In genomic region chr14:31493901-31494300, GRCm38 (mm10) we compare ENCODE assay signal across 8 mouse cellular contexts. TPM values are rescaled to one million over a fixed set of nuclear protein-coding genes. Genes with fewer than 3 reads are reported as not detected.
A peak's percentile ranks its signal among the peaks of the same experiment; 100 is the strongest.
DNase-seq lines count a peak whose midpoint lies in the region; ATAC-seq and TF ChIP-seq lines count a peak whose summit lies in the region.

No protein-coding gene starts in this region.

- H3K27ac ChIP-seq in heart, embryonic 16.5 days (ENCODE audit: low read length): no peak overlapping the region
- no peak overlapping the region for H3K27ac ChIP-seq in ES-E14 (ENCODE audit: insufficient read depth, low read depth, low read length, poor library complexity, severe bottlenecking)
- H3K27ac ChIP-seq in hindbrain, embryonic 13.5 days: no peak overlapping the region
- H3K27ac ChIP-seq in midbrain, embryonic 13.5 days: no peak overlapping the region

- H3K4me1 ChIP-seq in heart, embryonic 16.5 days (ENCODE audit: control insufficient read depth, insufficient read depth, low read length): peaks cover 32% of the 10 kb centered on the region
- H3K4me1 ChIP-seq in ES-E14 (ENCODE audit: control insufficient read depth in 2 of 2, insufficient read depth in 2 of 2, low read length in 2 of 2, poor library complexity in 1 of 2): peaks cover 2 to 12% of the 10 kb centered on the region in 2 experiments; a peak in 1 of 4 replicates
- H3K4me1 ChIP-seq in hindbrain, embryonic 13.5 days (replicated peaks): peaks cover 45% of the 10 kb centered on the region
- H3K4me1 ChIP-seq in midbrain, embryonic 13.5 days (replicated peaks): peaks cover 38% of the 10 kb centered on the region

- peak overlapping the region; percentile 69 for H3K4me2 ChIP-seq in heart, embryonic 16.5 days (ENCODE audit: low read depth, low read length)
- peak overlapping the region; percentile 90 for H3K4me2 ChIP-seq in hindbrain, embryonic 13.5 days
- peak overlapping the region; percentile 80 for H3K4me2 ChIP-seq in midbrain, embryonic 13.5 days (replicated peaks)

- in situ Hi-C loops in ES-E14 (cut with MboI; ENCODE audit: low sequenced_read_pairs in 2 of 2, unreplicated experiment in 2 of 2): no loop called here

- peak overlapping the region; percentile 95 for H3K9ac ChIP-seq in heart, embryonic 16.5 days (ENCODE audit: low read length)
- H3K9ac ChIP-seq in ES-E14 (ENCODE audit: insufficient read depth, low read depth, low read length, poor library complexity, severe bottlenecking): peak overlapping the region; percentile 92
- peak overlapping the region; percentile 93 for H3K9ac ChIP-seq in hindbrain, embryonic 13.5 days
- peak overlapping the region; percentile 94 for H3K9ac ChIP-seq in midbrain, embryonic 13.5 days (replicated peaks)

- no peak for ATAC-seq in heart, embryonic 16.5 days (replicated peaks; ENCODE audit: extremely low read depth, insufficient read depth, low FRiP score)
- no peak for ATAC-seq in hindbrain, embryonic 13.5 days (ENCODE audit: low FRiP score)
- ATAC-seq in midbrain, embryonic 13.5 days: no peak

- 29% methylated on average over 9 of the region's 9 CpGs for WGBS in heart, embryonic 16.5 days
- WGBS in hindbrain, embryonic 13.5 days: 46% methylated on average over 9 of the region's 9 CpGs
- WGBS in midbrain, embryonic 13.5 days: 60% methylated on average over 9 of the region's 9 CpGs

- peak overlapping the region; percentile 97 for H3K4me3 ChIP-seq in heart, embryonic 16.5 days (ENCODE audit: low read length)
- peak overlapping the region; percentile 97 to 99 for H3K4me3 ChIP-seq in ES-E14 (ENCODE audit: insufficient read depth in 1 of 2, low read depth in 1 of 2, low read length in 2 of 2, poor library complexity in 1 of 2, severe bottlenecking in 1 of 2)
- H3K4me3 ChIP-seq in hindbrain, embryonic 13.5 days: peak overlapping the region; percentile 97
- H3K4me3 ChIP-seq in midbrain, embryonic 13.5 days (replicated peaks): peak overlapping the region; percentile 97

- no peaks in the 10 kb centered on the region for H3K9me3 ChIP-seq in heart, embryonic 16.5 days (replicated peaks; ENCODE audit: control insufficient read depth, low read length)
- no peaks in the 10 kb centered on the region for H3K9me3 ChIP-seq in ES-E14 (ENCODE audit: control insufficient read depth, insufficient read depth, low read depth, low read length)
- H3K9me3 ChIP-seq in hindbrain, embryonic 13.5 days: no peaks in the 10 kb centered on the region
- no peaks in the 10 kb centered on the region for H3K9me3 ChIP-seq in midbrain, embryonic 13.5 days

- no peak for DNase-seq in heart, adult 11 months
- DNase-seq in ES-E14 (ENCODE audit: low read depth, low spot score): no peak
- no peak for DNase-seq in left cerebral cortex, adult 9 months (ENCODE audit: low spot score in 2 of 2)
- no peak for DNase-seq in right cerebral cortex, postnatal 25 days
- DNase-seq in urinary bladder, postnatal 36 days (ENCODE audit: low spot score in 2 of 2): no peak

- H3K36me3 ChIP-seq in heart, embryonic 16.5 days (ENCODE audit: control insufficient read depth, insufficient read depth): peaks cover 13% of the 10 kb centered on the region
- H3K36me3 ChIP-seq in ES-E14 (ENCODE audit: control insufficient read depth, insufficient read depth, low read length, poor library complexity, severe bottlenecking): peaks cover 17% of the 10 kb centered on the region
- peaks cover 46% of the 10 kb centered on the region for H3K36me3 ChIP-seq in hindbrain, embryonic 13.5 days
- H3K36me3 ChIP-seq in midbrain, embryonic 13.5 days: peaks cover 37% of the 10 kb centered on the region

- no peaks in the 10 kb centered on the region for H3K27me3 ChIP-seq in heart, embryonic 16.5 days (ENCODE audit: control insufficient read depth, insufficient read depth, low read length)
- no peaks in the 10 kb centered on the region for H3K27me3 ChIP-seq in hindbrain, embryonic 13.5 days
- H3K27me3 ChIP-seq in midbrain, embryonic 13.5 days: no peaks in the 10 kb centered on the region

TF ChIP-seq in ES-E14, 5 proteins besides CTCF, POLR2A, EP300 and RAD21:
- TF ChIP-seq CHD2 (IDR thresholded peaks at IDR 0.05; ENCODE audit: low read depth, low read length) (no peak), HCFC1 (IDR thresholded peaks at IDR 0.05; ENCODE audit: borderline replicate concordance, insufficient read depth, low read length) (no peak), ZC3H11A (IDR thresholded peaks at IDR 0.05; ENCODE audit: borderline replicate concordance, low read depth, low read length) (no peak), ZNF384 (IDR thresholded peaks at IDR 0.05; ENCODE audit: low read depth, low read length) (no peak), MAFK (IDR thresholded peaks at IDR 0.05; ENCODE audit: insufficient read depth, low read depth, low read length) (no peak)

RNA-seq across cellular contexts. Expression of gene Eaf1, which starts 0.3 kb away (rescaled TPM):
- polyA plus RNA-seq in heart, embryonic 16.5 days (2015; fragmentation: Nextera tagmentation; extraction: Ambion mirVana): 13.0 and 14.7 TPM in 2 replicates
- total RNA-seq in ES-E14 (2012; rRNA removed): 48.9 and 58.0 TPM in 2 replicates
- 9.6 and 10.9 TPM in 2 replicates for polyA plus RNA-seq in hindbrain, embryonic 13.5 days (2015; fragmentation: Nextera tagmentation; extraction: Ambion mirVana)
- 11.6 and 12.2 TPM in 2 replicates for polyA plus RNA-seq in midbrain, embryonic 13.5 days (2015; fragmentation: Nextera tagmentation; extraction: Ambion mirVana)

RNA-seq across cellular contexts. Expression of gene Mettl6, which starts 0.9 kb away (rescaled TPM):
- 41.1 and 47.3 TPM in 2 replicates for polyA plus RNA-seq in heart, embryonic 16.5 days (2015; fragmentation: Nextera tagmentation; extraction: Ambion mirVana)
- total RNA-seq in ES-E14 (2012; rRNA removed): 34.4 and 37.0 TPM in 2 replicates
- polyA plus RNA-seq in hindbrain, embryonic 13.5 days (2015; fragmentation: Nextera tagmentation; extraction: Ambion mirVana): 54.1 and 55.0 TPM in 2 replicates
- 55.3 and 67.1 TPM in 2 replicates for polyA plus RNA-seq in midbrain, embryonic 13.5 days (2015; fragmentation: Nextera tagmentation; extraction: Ambion mirVana)

RNA-seq across cellular contexts. Expression of gene Sh3bp5, which starts 58.0 kb away (rescaled TPM):
- polyA plus RNA-seq in heart, embryonic 16.5 days (2015; fragmentation: Nextera tagmentation; extraction: Ambion mirVana): 25.8 and 26.4 TPM in 2 replicates
- total RNA-seq in ES-E14 (2012; rRNA removed): 2.7 and 4.6 TPM in 2 replicates
- 140 and 142 TPM in 2 replicates for polyA plus RNA-seq in hindbrain, embryonic 13.5 days (2015; fragmentation: Nextera tagmentation; extraction: Ambion mirVana)
- 111 and 116 TPM in 2 replicates for polyA plus RNA-seq in midbrain, embryonic 13.5 days (2015; fragmentation: Nextera tagmentation; extraction: Ambion mirVana)
